Mouse (Mus musculus): Measurements from ENCODE around the gene Gucy2f. TPM values are rescaled to one million over a fixed set of nuclear protein-coding genes. Genes with fewer than 3 reads are reported as not detected.

The Gucy2f gene
- polyA plus RNA-seq (2017; shearing (Covaris generic)) = not detected

GRCm38 (mm10) chrX:142196831-142197230, at the start of gene Gucy2f:
TSS of gene Gucy2f (minus strand) at chrX:142196931.

DNA sequence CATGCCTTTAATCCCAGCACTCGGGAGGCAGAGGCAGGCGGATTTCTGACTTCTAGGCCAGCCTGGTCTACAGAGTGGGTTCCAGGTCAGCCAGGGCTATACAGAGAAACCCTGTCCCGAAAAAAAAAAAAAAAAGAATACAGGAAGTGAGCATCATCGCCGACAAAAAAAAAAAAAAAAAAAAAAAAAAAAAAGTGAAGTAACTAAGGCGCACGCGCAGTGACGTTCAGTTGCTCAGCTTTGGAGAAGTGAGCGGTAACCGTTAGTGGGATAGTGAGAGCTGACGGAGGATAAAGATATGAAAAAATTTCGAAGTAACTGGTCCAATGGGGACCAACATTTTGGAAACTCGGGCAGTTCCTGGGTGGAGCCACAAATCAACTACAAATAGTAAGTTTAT, 29.8 kb upstream of the Gucy2f start, which contains the start of gene Nxt2:
Gene Nxt2, plus strand, starts transcription at position 229 of the 400 bp plus-strand sequence.

Other genes with a start within 250 kb of the Gucy2f start
- 6.6 TPM for gene Nxt2, start 29.8 kb upstream of the Gucy2f start, polyA plus RNA-seq (2017; shearing (Covaris generic))
- not detected for gene Kcne1l, start 109.4 kb upstream of the Gucy2f start, polyA plus RNA-seq (2017; shearing (Covaris generic))
- gene Acsl4, start 193.6 kb upstream of the Gucy2f start, polyA plus RNA-seq (2017; shearing (Covaris generic)) = 41.1 TPM

Measured in inflammation-experienced regulatory T-cells, adult 16 weeks (primary cell).